Mouse (Mus musculus) olfactory bulb, adult 2 months (tissue): ENCODE results near the gene Fndc3b.

Experiments used
- CTCF ChIP-seq: fragments of 200-500 bp; IDR thresholded peaks from 2 replicates; pipeline ENCODE4 v1.5.1; 2012; ENCODE audit warnings: low read depth, mild to moderate bottlenecking, low read length, moderate library complexity; ENCODE audit not compliant: insufficient read depth
- POLR2A ChIP-seq: fragments of 200-500 bp; IDR thresholded peaks from 2 replicates; pipeline ENCODE4 v1.6.1; 2012; ENCODE audit warnings: mild to moderate bottlenecking, low read depth, low read length, moderate library complexity; ENCODE audit not compliant: insufficient read depth

DNA sequence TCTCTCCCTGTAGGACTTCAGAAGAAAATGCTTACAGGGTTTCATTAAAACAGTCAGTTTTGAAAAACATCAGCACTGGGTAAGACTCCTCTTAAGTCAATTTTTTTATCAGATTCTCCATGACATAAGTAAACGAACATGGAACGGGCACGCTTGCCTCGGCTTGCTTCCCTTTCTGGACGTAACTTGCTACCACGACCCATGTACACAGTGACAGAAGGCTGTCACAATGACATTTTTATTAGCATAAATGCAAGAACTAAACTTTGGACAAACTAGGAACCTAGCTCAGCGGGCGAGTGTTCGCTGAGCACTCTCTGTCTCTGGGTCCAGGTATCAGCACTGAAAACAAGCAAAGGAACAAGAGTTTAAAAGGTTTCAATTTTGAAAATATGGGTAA lies 136.9 kb downstream of the Fndc3b start:
- TF ChIP-seq POLR2A: no peak
- TF ChIP-seq CTCF: no peak
